ENCODE assay signal across 18 mouse cellular contexts in the genomic region with DNA sequence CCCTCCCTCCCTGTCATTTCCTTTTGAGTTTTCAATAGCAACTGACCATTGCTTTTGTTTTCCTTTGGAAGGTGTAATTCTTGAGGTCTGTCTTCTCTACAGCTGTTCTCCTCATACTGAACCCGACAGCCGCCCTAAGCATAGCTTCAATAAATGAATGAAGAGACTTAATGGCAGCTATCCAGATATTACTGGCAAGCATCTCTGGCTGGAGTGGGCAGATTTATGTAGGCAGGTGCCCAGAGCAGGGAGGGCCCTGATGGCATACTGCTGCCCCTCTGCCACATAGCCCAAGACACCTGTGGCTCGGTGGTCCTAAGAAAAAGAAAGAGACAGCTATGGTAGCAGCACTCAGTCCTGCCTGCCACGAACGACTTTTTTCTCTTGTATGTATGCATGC. TPM values are rescaled to one million over a fixed set of nuclear protein-coding genes. Genes with fewer than 3 reads are reported as not detected.
"Had no signal": no experiment of that assay in that cellular context is flagged by ENCODE, and none has a peak within 500 bp of the region (broad histone marks: within the 10 kb centered on the region; RNA-seq: fewer than 3 reads in every experiment).

No protein-coding gene starts in this region.

- H3K4me3 ChIP-seq: midbrain, embryonic 10.5 days; midbrain, embryonic 12.5 days; myocyte; neural tube, embryonic 13.5 days; neural tube, embryonic 15.5 days; stomach, embryonic 15.5 days had no signal

- H3K4me1 ChIP-seq: stomach, embryonic 15.5 days had no signal

- ATAC-seq: liver, postnatal 0 days; midbrain, embryonic 16.5 days had no signal

- H3K36me3 ChIP-seq: midbrain, embryonic 10.5 days; neural tube, embryonic 13.5 days; neural tube, embryonic 15.5 days; stomach, embryonic 15.5 days had no signal

- H3K9me3 ChIP-seq: midbrain, embryonic 10.5 days; midbrain, embryonic 12.5 days; neural tube, embryonic 13.5 days; neural tube, embryonic 15.5 days; stomach, embryonic 15.5 days had no signal

- H3K9ac ChIP-seq: liver, postnatal 0 days; lung, embryonic 14.5 days; midbrain, embryonic 12.5 days; neural tube, embryonic 13.5 days; neural tube, embryonic 15.5 days; stomach, embryonic 15.5 days had no signal

- H3K4me2 ChIP-seq: lung, embryonic 14.5 days; midbrain, embryonic 12.5 days; neural tube, embryonic 13.5 days; neural tube, embryonic 15.5 days; stomach, embryonic 15.5 days had no signal

- H3K27me3 ChIP-seq: midbrain, embryonic 12.5 days; stomach, embryonic 15.5 days had no signal

- H3K27ac ChIP-seq: midbrain, embryonic 12.5 days; neural tube, embryonic 13.5 days; neural tube, embryonic 15.5 days; stomach, embryonic 15.5 days; stomach, postnatal 0 days had no signal

- DNase-seq: liver, postnatal 0 days; lung, embryonic 14.5 days; lung, postnatal 10 days; lung, postnatal 4 days; midbrain, embryonic 14.5 days; right cerebral cortex, postnatal 14 days; thymus, adult 2 months; thymus, postnatal 25 days; thymus, postnatal 4 days had no signal

RNA-seq across cellular contexts. Expression of a gene that starts 21.5 kb away (rescaled TPM):
- total RNA-seq: megakaryocyte-erythroid progenitor cell, adult 5-6 weeks had no signal
